In the genomic region with DNA sequence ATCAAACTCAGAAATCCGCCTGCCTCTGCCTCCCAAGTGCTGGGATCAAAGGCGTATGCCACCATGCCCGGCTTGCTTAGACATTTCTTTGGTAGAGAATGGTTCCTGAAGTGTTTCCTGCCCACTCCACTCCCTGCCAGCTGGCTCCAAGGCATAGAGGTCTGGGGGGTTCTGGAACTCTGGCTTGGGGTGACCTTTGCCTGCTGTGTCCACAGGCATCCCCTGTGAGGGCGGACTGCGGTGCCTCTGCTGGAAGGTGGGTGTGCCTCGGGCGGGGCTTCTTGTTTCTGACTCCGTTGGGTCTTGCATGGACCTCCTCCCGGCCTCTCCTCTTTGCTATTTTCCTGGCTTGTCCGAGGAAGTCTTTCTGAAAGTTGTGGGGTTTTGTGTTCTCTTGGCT, we compare ENCODE assay signal across 15 mouse cellular contexts.
"Had no signal": no experiment of that assay in that cellular context is flagged by ENCODE, and none has a peak within 500 bp of the region (broad histone marks: within the 10 kb centered on the region; RNA-seq: fewer than 3 reads in every experiment).

No protein-coding gene starts in this region.

- H3K9ac ChIP-seq: hindbrain, embryonic 14.5 days; limb, embryonic 15.5 days; lung, embryonic 15.5 days; stomach, embryonic 15.5 days had no signal

- H3K9me3 ChIP-seq: limb, embryonic 15.5 days; lung, embryonic 15.5 days; megakaryocyte, embryonic 14.5 days; neural tube, embryonic 13.5 days; stomach, embryonic 15.5 days had no signal

- H3K4me2 ChIP-seq: hindbrain, embryonic 14.5 days; limb, embryonic 15.5 days; lung, embryonic 15.5 days; midbrain, embryonic 11.5 days; neural tube, embryonic 13.5 days; stomach, embryonic 15.5 days had no signal

- H3K4me3 ChIP-seq: limb, embryonic 15.5 days; lung, embryonic 15.5 days; megakaryocyte, embryonic 14.5 days; neural tube, embryonic 13.5 days; stomach, embryonic 15.5 days had no signal

- H3K27ac ChIP-seq: hindbrain, embryonic 14.5 days; limb, embryonic 15.5 days; lung, embryonic 15.5 days; macrophage; neural tube, embryonic 13.5 days; stomach, embryonic 15.5 days had no signal

- H3K27me3 ChIP-seq: limb, embryonic 15.5 days; lung, embryonic 15.5 days; megakaryocyte, embryonic 14.5 days; neural tube, embryonic 13.5 days; stomach, embryonic 15.5 days had no signal

- ATAC-seq: inflammation-experienced regulatory T-cells, adult 6 months; midbrain, embryonic 16.5 days had no signal

- DNase-seq: left cerebral cortex, postnatal 4 days; lung, postnatal 14 days; right cerebral cortex, postnatal 14 days; thymus, adult 2 months; thymus, postnatal 25 days had no signal
